Mouse (Mus musculus) testis, adult 2 months (tissue): ENCODE data around the gene Cdc42ep5. TPM values are rescaled to one million over a fixed set of nuclear protein-coding genes. Genes with fewer than 3 reads are reported as not detected.
"Not testable (repeated sequence)": the region's sequence is repeated elsewhere in the genome, so short reads cannot be mapped to it uniquely, and the experiment has no call there.

Source experiments
- H3K27ac ChIP-seq: fragments of 200-500 bp; 2 replicates; pipeline ENCODE4 v1.5.1; 2012; ENCODE audit warnings: low read depth, low read length; ENCODE audit not compliant: control insufficient read depth, insufficient read depth
- H3K27me3 ChIP-seq: fragments of 200-500 bp; 2 replicates; pipeline ENCODE4 v1.6.1; 2012; ENCODE audit warnings: mild to moderate bottlenecking, low read length, moderate library complexity; ENCODE audit not compliant: control insufficient read depth, insufficient read depth
- H3K36me3 ChIP-seq: fragments of 200-500 bp; 2 replicates; pipeline ENCODE4 v1.6.1; 2012; ENCODE audit warnings: mild to moderate bottlenecking, low read length; ENCODE audit not compliant: control insufficient read depth, insufficient read depth
- H3K4me1 ChIP-seq: fragments of 200-500 bp; 2 replicates; pipeline ENCODE4 v1.6.1; 2012; ENCODE audit warnings: low read length; ENCODE audit not compliant: control insufficient read depth, insufficient read depth
- H3K4me3 ChIP-seq: fragments of 200-500 bp; 2 replicates; pipeline ENCODE4 v1.5.1; 2012; ENCODE audit warnings: low read depth, mild to moderate bottlenecking, low read length, moderate library complexity, mixed read lengths; ENCODE audit not compliant: control insufficient read depth
- CTCF ChIP-seq: fragments of 200-500 bp; IDR thresholded peaks from 2 replicates; pipeline ENCODE4 v1.5.1; 2012; ENCODE audit warnings: low read depth, mild to moderate bottlenecking, inconsistent platforms, low read length, moderate library complexity; ENCODE audit not compliant: control insufficient read depth, insufficient read depth, insufficient replicate concordance
- POLR2A ChIP-seq: fragments of 200-500 bp; IDR thresholded peaks from 2 replicates; pipeline ENCODE4 v1.6.1; 2012; ENCODE audit warnings: low read depth, mild to moderate bottlenecking, inconsistent platforms, low read length, moderate library complexity; ENCODE audit not compliant: control insufficient read depth
- polyA plus RNA-seq: library from polyadenylated mRNA; depleted of rRNA; stranded (reverse); fragments of >200 nt; gene quantifications from 2 replicates; pipeline ENCODE4 v1.2.3, GENCODE M21; 2012

The Cdc42ep5 gene
- polyA plus RNA-seq, 1 experiment = 19.2 TPM

- no peaks in the 10 kb centered on the region for H3K27me3 ChIP-seq
- TF ChIP-seq POLR2A = no peak
- TF ChIP-seq CTCF = no peak
- no peaks in the 10 kb centered on the region for H3K36me3 ChIP-seq
- peak overlapping the region; percentile 61 for H3K27ac ChIP-seq
- peak overlapping the region; percentile 82 for H3K4me3 ChIP-seq
- H3K4me1 ChIP-seq = peaks cover 16% of the 10 kb centered on the region
These were observed 1.0 kb downstream of the Cdc42ep5 start for GRCm38 (mm10) chr7:4163571-4164072.

GRCm38 (mm10) chr7:4161596-4161995 lies 3.1 kb downstream of the Cdc42ep5 start:
- not testable (repeated sequence) for H3K27me3 ChIP-seq, H3K4me3 ChIP-seq, H3K36me3 ChIP-seq, H3K27ac ChIP-seq
- peaks cover 16% of the 10 kb centered on the region for H3K4me1 ChIP-seq

GRCm38 (mm10) chr7:4154976-4155375 lies 9.7 kb downstream of the Cdc42ep5 start:
- H3K27me3 ChIP-seq = no peaks in the 10 kb centered on the region
- peaks cover 12% of the 10 kb centered on the region for H3K4me1 ChIP-seq
- no peaks in the 10 kb centered on the region for H3K36me3 ChIP-seq
- no peak overlapping the region for H3K4me3 ChIP-seq
- no peak overlapping the region for H3K27ac ChIP-seq
- TF ChIP-seq CTCF (no peak), POLR2A (no peak)

GRCm38 (mm10) chr7:4154356-4154755 lies 10.3 kb downstream of the Cdc42ep5 start:
- H3K4me3 ChIP-seq = no peak overlapping the region
- H3K27me3 ChIP-seq = no peaks in the 10 kb centered on the region
- H3K36me3 ChIP-seq = no peaks in the 10 kb centered on the region
- H3K27ac ChIP-seq = no peak overlapping the region
- TF ChIP-seq CTCF (no peak), POLR2A (no peak)
- H3K4me1 ChIP-seq = peaks cover 17% of the 10 kb centered on the region

- Histone ChIP-seq H3K4me1 (peaks cover 32% of the 10 kb centered on the region), H3K4me3 (peak overlapping the region; percentile 93)
- TF ChIP-seq POLR2A (peak; percentile 75; the same call in 1 of the 2 replicates), CTCF (no peak)
These were observed 13.4 kb downstream of the Cdc42ep5 start for GRCm38 (mm10) chr7:4151241-4151640.

GRCm38 (mm10) chr7:4150811-4151221 lies 13.8 kb downstream of the Cdc42ep5 start:
- peak overlapping the region; percentile 29; the same call in 1 of the 2 replicates for H3K27ac ChIP-seq
- no peaks in the 10 kb centered on the region; the same call in 1 of the 2 replicates for H3K36me3 ChIP-seq
- H3K4me3 ChIP-seq = peak overlapping the region; percentile 93
- peaks cover 32% of the 10 kb centered on the region for H3K4me1 ChIP-seq
- TF ChIP-seq CTCF = no peak
- TF ChIP-seq POLR2A = no peak
- no peaks in the 10 kb centered on the region for H3K27me3 ChIP-seq

More at GRCm38 (mm10) chr7:4151241-4151640, 13.4 kb downstream of the Cdc42ep5 start:
- Histone ChIP-seq H3K27me3 (no peaks in the 10 kb centered on the region), H3K27ac (peak overlapping the region; percentile 29; the same call in 1 of the 2 replicates), H3K36me3 (no peaks in the 10 kb centered on the region; the same call in 1 of the 2 replicates)

- H3K27me3 ChIP-seq = no peaks in the 10 kb centered on the region
- H3K36me3 ChIP-seq = no peaks in the 10 kb centered on the region; the same call in none of the 2 replicates
- peak within 1 kb of the TSS; percentile 89 for H3K27ac ChIP-seq
- H3K4me1 ChIP-seq = peaks cover 32% of the 10 kb centered on the region
- H3K4me3 ChIP-seq = peak within 1 kb of the TSS; percentile 93
- TF ChIP-seq CTCF (no peak), POLR2A (no peak)
These were observed 14.6 kb downstream of the Cdc42ep5 start, which contains the start of gene Leng9 for GRCm38 (mm10) chr7:4150059-4150541. TSS of gene Leng9 (minus strand) at chr7:4150374.
